Mouse (Mus musculus): ENCODE measurements around the gene Hpf1.

Gene Hpf1

DNA sequence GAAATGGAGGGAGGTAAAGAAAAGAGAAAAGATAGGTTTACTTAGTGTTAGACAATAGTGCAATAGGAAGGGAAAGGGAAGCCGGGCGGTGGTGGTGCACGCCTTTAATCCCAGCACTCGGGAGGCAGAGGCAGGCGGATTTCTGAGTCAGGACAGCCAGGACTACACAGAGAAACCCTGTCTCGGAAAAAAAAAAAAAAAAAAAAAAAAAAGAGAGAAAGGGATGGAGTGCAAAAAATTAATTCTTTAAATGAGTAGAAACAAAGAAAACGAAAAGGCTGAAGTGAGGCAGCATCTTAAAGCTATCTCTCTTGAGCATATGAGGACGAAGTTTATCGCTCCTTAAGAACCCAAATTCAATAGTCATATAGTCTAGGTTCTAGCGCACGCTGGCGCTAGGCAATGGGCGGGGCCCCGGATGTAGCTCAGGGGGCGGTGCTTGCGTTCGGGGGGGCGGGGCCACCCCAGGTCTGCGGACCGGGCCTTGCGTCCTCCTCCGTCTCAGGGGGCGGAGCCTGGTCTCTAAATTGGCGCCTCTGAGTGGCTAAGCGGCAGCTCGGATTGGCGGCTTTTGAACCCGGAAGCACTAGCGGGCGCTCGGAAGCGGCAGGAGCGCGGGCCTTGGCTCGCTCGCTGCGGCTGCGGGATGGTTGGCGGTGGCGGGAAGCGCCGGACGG lies at the start of gene Hpf1:
Gene Hpf1, plus strand, starts transcription at position 576 of the 677 bp plus-strand sequence.
- in situ Hi-C loops (cut with MboI, MseI), result no loop called here

DNA sequence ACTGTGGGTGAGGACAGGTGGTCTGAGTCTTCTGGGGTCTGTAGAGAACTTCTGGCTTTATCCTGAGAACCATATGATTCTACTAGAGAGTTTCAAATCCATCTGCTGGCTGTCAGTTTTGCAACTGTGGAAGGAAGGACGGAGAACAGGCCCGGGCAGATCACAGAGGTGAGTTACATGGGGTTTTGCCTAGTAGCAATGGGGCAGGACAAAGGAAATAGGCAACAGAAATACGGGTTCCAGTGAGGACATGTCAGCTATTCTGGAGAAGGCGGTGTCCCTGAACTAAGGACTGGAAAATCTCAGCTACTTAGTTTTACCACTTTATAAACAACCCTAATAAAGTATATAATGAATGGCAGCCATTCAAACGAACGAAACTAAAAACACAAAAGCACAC lies 47.8 kb upstream of the Hpf1 start:
- in situ Hi-C loops (cut with MboI, MseI), result no loop called here

DNA sequence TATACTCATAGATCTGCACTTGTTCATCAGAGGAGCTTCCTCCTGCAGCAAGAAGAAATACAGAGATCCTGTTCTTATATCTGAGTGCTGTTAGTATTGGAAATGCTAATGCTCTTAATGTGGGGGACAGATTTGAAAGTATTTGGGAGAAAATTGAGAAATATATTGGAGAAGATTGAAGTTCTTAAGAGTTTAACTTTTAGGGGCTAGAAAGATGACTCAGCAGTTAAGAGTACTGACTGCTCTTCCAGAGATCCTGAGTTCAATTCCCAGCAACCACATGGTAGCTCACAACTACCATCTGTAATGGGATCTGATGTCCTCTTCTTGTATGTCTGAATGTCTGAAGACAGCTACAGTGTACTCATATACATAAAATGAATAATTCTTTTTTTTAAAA lies 32.7 kb upstream of the Hpf1 start:
- in situ Hi-C loops (cut with MboI, MseI), result no loop called here

DNA sequence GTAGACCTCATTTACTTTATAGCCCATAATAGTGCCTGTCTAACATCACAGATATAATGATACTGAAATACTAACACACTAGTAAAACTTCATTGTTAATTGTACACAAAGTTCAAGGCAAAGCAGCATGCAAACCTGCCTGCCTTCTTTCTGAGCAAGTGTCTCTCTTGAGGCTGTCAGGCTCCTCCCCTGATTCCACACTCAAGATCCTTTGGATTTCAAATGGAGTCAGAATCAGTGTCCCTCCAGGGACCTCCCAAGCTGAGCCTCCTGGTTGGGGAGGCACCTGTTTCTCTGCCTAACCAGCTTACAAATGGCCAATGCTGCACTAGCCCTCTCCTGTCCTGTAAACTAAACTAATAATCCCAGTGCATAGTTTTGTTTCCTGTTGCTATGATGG lies 32.1 kb upstream of the Hpf1 start:
- in situ Hi-C loops (cut with MboI, MseI), result no loop called here

DNA sequence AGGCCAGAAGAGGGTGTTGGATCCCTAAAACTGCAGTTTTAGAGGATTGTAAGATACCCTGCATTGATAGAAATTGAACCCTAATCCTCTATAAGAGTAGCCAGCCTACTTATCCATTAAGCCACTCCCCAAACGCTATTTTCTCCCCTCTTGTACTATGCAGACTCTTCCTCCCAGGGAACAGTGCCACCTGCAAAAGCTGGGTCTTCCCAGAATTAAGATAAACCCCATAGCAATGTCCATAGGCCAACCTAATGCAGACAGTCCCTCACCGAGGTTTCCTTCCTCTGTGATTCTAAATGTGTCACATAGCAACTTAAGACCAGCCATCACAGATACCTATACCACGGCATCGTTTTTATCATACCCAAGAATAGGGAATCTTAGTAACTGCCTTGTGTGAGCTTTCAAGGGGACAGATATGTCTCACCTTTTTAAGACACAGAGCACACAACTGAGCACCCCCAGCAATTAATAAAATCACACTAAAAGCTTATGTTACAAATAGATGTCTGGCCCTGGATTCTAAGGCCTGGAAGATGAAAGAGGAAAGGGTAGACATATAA lies 31.2 kb upstream of the Hpf1 start:
- in situ Hi-C loops (cut with MboI, MseI), result no loop called here

DNA sequence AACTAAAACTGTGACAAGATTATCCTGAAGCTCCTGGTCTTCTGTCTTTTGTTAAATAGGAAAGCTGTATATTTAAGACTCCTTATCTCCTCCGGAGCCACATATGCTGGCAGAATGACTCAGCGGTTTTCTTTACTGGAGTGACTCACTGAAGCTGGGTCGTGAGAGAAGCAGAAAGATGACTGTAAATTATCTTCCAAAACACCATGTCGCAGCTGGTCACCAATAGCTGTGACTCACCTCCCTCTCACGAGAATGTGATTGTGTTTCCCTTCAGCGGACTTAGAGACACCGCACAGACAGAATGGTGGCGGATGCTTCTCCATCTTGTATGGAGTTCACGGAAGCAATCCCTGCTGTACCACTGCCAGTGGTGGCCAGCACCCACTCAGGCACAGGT lies 30.6 kb upstream of the Hpf1 start:
- in situ Hi-C loops (cut with MboI, MseI), result no loop called here

DNA sequence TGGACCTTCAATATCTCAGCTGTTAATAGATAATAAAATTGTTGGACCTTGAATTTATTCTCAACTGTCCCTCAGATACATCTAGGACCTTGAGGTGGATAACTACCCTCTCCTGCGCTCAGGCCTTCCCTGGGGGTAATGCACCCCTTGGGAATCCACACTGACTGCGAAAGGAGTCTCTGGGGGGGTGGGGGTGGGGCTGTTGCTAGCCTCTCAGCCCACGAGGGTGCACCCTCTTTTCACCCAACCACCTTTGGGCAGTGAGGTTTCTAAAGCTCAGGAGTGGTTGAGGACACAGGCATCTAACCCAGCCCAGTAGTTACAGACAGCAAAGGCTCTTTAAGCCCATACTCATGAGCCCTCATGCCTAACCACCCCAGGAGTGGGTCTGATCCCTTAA lies 29.5 kb upstream of the Hpf1 start:
- in situ Hi-C loops (cut with MboI, MseI), result no loop called here

DNA sequence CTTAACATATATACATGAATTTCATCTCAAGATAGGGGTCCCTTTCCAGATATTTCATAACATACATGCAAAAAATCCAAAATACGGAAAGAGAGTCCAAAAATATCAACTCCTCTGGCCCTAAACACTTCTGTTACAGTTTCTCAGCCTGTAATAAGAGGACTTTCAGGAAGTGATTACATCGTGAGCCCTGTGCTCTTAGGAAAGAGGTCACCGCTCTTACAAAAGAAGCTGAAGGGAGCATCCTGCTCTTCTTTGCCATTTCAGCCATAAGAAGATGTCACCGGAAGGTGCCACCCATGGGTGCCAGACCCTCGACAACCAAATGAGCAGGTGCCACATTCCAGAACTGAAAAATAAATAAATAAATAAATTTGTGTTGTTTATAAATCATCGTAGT lies 28.4 kb upstream of the Hpf1 start:
- in situ Hi-C loops (cut with MboI, MseI), result no loop called here

DNA sequence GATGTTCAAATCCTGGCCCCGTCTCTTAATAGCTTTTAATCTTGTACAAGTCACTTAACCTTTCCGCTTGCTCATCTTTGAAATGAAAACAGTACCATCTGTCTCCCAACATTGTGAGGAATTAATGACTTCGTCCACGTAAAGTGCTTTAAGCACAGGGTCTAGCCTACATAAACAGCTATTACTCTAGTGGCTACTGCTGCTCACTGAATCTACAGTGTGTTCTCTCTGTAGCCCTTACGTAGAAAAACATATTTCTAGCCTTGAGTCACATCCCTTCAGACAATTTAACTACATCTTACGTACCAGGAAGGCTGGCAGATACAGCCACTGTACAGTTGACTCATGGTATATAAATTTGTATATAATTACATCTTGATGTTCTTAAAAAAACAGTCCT lies 25.3 kb upstream of the Hpf1 start:
- in situ Hi-C loops (cut with MboI, MseI), result no loop called here

DNA sequence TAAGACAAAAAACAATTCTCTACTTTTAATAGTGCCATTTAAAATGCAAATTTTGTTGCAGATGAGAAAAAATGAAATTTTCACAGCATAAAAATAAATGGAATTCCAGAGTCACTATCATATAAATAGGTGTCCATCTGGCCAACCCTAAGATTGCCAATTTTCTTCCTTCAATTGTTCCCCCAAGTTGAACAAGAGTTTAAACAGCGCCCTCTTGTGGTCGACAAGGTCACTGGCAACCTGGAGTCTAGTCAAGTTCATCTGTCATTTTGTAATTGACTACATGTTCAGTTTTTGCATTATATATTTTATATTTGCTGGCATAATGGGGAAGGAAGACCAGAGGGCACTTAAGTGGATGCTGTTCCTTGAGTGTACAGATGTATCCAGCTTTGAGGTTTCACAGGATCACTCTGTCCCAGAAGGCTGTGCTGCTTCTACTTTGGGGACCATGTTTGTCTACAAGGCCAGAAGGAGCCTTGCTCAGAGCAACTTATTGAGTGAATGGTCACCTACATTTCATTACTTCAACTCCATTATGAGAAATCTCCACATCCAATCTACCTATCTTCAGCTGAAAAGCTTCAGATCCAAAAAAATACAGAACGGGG lies 24.6 kb upstream of the Hpf1 start:
- in situ Hi-C loops (cut with MboI, MseI), result no loop called here

DNA sequence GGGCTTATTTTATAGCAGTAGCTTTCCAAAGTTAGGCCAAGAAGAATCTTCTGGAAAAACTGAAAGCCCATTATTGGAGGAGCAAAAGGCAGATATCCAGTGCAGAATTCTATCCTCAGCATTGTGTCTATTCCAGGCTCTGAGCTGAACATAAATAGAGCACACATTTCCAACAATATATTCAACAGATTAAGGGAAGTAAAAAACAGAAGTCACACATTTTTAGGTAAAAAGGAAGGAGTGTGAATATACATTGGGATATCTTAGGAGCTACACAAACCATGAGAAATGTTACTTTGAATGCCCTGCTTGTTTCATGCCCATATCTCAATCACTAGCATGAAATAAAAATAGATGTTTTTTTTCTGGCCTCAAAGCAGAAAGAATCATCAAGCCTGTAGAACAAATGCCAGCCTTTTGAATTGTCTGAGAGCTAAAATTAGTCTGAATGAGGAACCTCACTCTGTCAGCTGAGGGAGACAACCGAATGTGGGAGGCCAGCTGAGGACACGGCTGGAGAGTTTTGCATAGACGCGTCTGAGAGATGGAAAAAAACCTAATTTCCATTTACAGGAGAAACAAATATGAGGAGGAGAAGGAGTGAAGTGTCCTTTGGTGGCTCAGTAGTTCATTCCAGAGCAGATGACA lies 22.6 kb upstream of the Hpf1 start:
- in situ Hi-C loops (cut with MboI, MseI), result no loop called here

DNA sequence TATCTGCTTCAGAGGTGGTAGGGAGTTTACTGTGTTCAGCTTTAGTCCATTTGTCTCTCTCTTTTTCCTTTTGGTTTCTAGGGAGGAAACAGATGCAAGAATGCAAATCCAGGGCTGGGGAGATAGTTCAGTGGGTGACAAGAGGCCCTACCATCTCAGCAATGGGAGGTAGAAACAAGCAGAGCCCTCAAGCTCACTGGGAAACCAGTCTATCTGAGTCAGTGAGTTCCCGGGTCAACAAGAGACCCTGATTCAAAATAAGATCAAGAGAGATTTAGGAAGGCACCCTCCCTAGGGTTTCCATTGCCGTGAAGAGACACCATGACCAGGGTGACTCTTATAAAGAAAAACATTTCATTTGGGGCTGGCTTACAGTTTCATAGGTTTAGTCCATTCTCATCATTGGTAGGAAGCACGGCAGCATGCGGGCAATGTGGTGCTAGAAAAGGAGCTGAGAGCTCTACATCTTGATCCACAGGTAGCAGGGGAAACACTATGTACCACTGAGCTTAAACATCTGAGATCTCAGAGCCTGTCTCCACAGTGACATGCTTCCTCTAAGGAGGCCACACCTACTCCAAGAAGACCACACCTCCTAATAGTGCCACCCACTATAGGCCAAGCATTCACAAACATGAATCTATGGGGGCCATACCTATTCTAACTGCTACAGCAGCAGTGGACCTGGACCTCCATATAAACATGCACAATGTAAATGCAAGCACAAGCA lies 21.8 kb upstream of the Hpf1 start:
- in situ Hi-C loops (cut with MboI, MseI), result no loop called here

DNA sequence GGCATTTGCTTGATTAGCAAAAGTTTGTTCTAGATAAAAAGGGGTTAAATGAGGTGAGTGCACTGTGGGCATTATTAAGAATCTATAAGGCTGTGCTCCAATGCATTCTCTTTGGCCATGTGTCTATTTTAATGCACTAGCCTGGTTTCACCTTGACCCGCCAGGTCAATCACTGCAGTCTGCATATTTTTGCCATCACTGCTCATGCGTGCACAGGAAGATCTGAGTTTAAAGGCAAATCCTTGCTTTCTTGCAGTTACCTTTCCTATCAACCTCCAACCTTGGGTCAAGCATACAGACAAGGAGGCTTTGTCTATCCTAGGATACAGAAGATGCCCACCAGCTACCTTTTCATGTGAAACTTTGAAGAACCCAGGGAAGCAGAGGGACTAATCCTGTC lies 20.5 kb upstream of the Hpf1 start:
- in situ Hi-C loops (cut with MboI, MseI), result no loop called here

DNA sequence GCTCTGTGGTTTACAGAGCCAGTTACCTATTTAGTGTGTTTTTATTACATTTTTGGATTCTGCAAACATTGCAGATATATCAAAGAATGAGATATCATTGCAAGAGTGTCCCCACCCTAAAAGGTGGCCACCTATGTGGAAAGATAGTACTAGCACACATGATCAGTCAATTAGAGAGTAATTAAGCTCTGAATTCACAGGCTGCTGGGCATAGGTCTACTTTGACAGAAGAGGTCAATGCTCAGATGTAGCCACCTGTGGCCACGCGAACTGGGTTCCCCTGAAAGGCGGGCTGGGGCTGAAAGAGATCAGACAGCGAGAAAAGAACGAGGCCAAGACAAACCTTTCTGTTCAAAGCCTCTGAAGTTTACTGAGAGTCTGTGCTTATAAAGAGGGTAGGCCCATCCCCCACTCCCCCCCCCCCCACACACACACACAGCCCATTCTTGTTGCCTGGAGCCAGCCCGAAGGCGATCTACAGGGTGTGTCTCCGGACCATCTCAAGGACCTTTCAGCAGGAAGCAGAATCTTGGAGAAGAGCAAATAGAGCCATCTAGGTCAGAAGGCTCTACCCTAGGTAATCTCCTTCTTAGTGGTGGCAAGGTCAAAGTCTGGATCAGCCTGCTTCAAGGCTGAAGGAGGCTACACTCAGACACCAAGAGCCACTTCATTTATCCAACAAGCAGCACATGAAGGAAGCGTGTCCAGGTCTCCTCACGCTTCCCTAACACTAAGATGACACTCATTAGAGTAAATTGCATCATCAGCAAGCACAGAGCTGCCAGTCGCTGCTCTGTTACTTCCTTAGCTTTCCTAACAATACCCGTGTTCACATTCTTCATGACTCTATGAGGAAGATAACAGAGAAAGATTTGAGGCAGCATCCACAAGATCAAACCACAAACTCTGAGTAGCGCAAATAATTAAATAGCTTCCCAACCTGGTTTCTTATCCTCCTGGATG lies 19.7 kb upstream of the Hpf1 start:
- in situ Hi-C loops (cut with MboI, MseI), result no loop called here

DNA sequence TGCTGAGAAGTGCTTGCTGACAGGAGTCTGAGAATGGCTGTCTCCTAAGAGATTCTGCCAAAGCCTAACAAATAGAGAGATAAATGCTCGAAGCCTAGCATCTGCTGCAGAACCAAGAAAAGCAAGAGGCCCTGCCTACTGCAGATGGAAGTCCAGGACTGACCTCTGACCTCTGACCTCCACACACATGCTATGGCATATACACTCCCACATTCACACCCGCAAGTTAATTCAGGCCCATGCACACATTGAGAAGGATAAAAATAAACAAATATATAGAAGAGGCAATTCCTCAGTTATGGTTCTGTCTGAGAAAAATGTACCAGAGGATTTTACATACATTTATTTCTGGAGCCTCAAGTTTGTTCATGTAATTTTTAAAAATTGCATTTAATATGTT lies 11.6 kb upstream of the Hpf1 start:
- in situ Hi-C loops (cut with MboI, MseI), result loop anchor here (5.0 kb wide), 1 partner anchor 256 kb away; no protein-coding TSS in a partner anchor

DNA sequence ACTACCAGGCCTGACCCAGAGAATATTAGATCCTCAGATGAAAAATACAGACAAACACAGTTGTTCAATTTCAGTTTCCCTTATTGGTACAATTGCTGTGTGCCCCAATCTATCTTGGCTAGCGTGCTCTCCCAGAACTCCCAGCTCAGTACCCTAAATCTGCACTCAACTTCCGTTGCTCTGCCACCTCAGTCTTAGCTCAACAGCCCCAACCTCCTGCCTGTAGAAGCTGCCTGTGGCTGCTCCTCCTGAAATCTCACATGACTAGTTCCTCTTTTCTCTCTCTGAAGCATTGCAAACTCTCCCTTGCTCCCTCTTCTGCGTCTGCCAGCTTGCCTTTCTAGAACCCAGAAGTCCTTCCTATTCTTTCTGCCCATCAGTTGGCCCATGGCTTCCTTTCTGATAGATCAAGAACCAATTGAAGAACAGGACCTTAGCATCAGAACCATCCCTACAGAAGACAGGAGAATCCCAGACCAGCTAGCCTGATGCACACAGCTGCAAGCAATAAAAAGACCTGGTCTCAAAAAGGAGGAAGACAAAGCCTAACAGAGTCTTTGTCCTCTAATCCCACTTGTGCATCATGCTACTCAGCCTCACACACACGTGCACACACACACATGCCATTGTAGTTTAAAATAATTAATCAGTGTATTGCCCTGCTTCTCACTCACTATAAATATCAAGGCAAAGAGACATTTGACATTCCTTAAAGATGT lies 6.6 kb upstream of the Hpf1 start:
- in situ Hi-C loops (cut with MboI, MseI), result no loop called here

DNA sequence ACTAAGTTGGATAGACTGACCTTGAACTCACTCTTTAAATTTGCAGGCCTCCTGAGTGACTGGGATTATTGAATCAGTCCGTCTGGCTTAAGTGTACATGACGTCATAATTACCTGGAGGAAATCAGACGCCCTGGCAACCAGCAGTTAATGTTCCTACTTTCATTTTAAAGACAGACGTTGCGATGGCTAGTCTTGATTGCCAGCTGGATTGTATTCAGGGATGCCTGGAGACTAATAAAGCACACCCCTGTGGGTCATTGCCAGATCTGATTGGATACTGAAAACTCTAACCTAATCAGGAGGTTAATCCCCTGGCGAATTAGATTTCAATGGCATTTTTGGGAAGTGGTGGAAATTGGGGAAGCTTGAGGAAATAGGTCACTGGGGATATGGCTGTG lies 3.5 kb upstream of the Hpf1 start:
- in situ Hi-C loops (cut with MboI, MseI), result no loop called here

DNA sequence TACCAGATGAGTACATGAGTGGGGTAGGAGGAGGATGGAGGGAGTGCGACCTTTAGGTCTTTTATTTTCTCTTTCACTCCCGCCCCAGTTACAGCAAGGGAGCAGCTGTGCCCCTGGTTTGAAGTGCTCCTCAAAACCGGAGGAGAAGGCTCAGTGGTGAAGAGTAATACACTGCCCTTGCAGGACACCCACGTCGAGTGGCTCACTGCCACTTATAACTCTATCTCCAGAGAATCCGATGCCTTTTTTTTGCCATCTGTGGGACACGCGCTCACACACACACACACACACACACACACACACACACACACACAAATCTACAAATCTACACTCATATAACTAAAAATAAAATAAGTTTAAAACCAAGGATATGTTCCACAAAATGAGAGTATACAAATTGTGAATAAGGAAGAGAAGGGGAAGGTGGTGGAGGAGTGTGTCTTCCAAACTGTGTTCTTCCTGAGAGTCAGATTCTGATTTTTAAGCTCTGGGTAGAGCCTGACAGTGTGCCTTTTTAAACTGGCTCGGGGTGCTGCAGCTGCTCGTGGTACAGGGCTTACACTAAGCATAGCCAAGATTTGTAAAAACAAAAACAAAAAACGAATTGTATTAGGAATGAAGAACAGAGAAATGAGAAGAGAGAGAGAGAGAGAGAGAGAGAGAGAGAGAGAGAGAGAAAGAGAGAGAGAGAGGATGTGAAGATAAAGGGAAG lies 931 bp upstream of the Hpf1 start:
- in situ Hi-C loops (cut with MboI, MseI), result no loop called here

DNA sequence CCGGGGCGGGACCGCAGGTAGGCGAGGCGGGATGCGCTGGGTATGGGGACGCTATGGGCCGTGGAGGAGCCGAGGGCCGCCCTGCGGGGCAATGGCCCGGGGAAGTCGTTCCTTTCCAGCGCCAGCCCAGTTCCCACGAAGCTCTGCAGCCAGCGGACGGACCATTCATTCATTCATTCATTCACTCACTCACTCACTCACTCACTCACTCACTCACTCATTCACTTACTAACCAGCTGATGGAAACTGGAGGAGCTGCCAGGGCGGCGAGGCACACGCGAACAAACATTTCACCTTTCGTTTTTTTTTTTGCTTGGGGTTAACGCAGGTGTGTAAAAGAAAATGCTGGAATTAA lies 279 bp downstream of the Hpf1 start:
- in situ Hi-C loops (cut with MboI, MseI), result no loop called here

DNA sequence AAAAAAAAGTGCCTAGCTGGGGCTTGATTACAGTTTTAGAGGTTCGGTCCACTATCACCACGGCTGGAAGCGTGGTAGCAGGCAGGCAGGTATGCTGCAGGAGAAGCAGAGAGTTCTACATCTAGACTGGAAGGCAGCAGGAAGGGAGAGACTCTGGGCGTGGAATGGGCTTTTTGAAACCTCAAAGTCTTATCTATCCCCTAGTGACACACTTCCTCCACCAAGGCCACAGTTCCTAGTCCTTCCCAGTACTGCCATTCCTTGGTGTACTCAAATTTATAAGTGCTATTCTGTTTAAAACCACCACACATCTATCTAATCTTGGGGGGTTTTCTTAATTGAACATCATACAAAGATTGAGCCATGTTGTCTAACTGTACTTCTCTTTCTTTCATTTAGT lies 1.5 kb downstream of the Hpf1 start:
- in situ Hi-C loops (cut with MboI, MseI), result no loop called here

All from T-helper 1 cell (primary cell).